Mouse (Mus musculus) adrenal gland (tissue): ENCODE measurements around the gene Atp2c2.

Experiments used
- intact Hi-C: fragments of 180-260 bp; cut with DNase I; formaldehyde crosslinking; loops from one replicate; pipeline ENCODE4 v1.15.1; 2025
- long read RNA-seq, 2 experiments: library from polyadenylated mRNA; unstranded; transcript quantifications; one replicate each; pipeline ENCODE4 v2.0.0; 2020; ENCODE audit warnings: borderline replicate concordance in 1 of 2; ENCODE audit not compliant: insufficient replicate concordance in 1 of 2

The Atp2c2 gene
- long read RNA-seq, experiment 1, partial matches to known transcripts: 1 of 1 reads
- long read RNA-seq, experiment 1, other reads (novel, unspliced or antisense): 0 of 1 reads
- long read RNA-seq, experiment 2: 0 reads

- intact Hi-C loops: loop anchor here (5.0 kb wide), 1 partner anchor 43 kb away; no protein-coding TSS in a partner anchor
These were observed at the start of gene Atp2c2 for GRCm38 (mm10) chr8:119699549-119700134. Gene Atp2c2 (plus strand): TSS chr8:119700009.

DNA sequence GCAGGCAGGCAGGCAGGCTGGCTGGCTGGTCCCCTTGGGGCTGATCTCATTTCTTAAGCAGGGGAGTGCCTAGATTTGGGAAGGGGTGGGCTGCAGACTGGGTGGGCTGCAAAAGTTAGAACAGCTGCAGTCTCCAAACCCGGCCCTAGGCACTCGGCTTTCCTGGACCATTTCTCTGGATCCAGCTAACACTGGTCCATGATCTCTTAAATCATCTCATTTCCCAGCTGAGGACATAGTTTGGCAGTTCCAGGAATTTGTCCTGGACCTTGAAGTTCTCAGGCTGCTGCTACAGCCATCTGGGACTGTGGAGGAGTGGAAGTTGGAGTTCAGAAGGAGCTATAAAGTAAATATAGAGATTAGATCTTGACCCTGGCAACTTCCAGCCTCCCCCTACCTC, 48.5 kb upstream of the Atp2c2 start:
- intact Hi-C loops: no loop called here

DNA sequence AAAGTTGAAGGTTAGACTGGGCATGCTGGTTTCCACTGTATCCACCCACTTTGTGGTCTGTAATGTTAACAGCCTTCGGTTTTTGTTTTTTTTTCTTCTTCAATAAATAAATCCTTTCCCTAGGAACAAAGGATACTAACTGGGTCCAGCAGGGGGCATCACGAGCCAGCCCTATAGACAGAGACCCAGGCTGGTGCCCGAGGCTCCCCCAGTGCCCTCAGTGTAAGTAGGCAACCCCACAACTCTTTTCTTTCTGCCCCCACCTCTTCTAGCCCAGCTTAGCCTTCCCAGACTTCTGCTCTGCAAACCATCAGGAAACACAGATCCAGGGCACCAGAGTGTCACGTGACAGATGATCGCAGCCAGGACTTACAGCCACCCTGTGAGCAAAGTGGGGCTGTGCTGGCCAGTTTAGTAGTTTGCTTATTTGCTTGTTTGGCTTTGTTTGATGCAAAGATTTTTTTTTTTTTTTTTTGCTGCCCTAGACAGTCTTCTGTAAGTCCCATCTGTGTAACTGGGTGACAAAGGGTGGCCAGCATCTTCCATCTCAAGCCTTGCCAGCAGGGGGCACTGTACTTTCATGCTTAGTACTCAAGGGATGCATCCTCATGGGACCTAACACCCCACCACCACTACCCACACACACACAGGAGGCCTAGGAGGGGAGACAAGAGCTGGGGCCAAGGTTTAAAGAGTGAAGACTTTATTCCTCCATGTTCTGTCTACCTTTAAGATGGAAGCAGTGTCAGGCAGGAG, 42.9 kb upstream of the Atp2c2 start:
- intact Hi-C loops: no loop called here

DNA sequence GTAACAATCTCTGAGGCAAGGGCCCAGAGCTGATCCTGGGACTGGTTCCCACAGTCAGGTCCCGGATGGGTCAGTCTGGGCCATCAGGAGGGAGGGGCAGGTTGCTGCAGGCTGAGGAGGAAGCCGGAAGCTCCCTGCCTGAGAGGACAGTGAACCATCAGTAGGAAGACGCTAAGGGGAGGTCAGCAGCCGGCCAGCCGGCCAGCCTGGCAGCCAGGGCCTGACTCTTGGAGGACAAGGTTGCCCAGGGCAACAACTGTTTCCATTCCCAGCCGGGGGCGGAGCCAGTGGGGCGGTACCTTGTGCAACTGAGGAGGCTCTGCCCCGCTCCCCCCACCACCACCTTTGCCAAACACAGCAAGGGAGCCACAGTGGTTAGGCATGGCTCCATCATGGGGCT, 38.7 kb upstream of the Atp2c2 start:
- intact Hi-C loops: no loop called here

DNA sequence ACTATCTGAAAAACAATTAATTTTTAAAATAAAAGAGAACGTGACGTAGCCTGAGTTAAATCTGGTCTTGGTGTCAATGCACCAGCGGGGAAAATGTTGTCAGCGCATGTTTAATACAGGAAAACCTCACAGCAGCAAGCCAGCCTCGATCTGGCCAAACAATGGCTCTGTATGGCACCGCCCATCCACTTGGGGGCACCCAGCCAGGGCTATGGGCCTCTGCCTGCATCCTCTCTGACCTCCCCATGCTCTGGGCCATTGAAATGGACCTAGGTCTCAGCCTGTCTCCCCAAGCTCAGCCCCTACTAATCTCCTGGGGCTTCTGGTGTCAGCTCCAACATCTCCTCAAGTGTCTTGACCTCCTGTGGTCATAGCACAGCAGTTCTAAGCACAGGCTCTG, 37.9 kb upstream of the Atp2c2 start:
- intact Hi-C loops: no loop called here

DNA sequence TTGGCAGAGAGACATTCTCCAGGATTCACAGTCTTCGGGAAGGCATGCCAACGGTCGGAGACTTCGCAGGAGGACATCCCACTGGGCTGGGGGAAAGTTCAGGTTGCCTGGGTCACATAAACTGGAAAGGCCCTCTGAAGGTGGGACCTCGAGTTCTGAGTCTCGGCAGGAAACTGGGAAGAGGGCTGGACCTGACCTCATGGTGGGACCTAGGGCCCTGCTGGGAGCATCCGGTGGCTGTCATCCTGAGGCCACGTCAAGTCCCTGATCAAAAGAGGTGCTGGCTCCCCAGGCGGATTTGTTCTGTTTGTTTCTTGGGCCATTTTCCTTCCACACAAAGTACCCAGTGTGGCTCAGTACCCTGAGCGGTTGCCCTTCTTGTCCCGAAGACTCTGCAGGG, 36.4 kb upstream of the Atp2c2 start:
- intact Hi-C loops: no loop called here

DNA sequence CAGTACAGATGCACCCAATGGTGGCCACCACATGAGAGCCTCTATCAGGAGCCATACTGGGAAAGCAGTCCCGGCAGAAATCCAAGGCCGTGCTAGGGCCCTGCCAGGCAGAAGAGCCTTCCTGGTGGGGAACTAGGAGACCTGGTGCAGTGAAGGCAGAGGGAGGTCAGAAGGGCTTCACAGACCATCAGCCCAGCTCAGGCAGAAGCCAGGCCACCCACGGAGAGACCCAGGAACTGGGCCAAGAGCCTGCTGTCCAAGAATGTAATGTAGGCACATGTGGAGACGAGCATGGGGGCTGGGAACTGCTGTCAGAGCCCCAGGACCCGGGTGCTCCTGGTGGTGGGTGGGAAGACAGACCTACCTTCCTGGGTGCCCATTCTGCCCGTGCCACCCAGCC, 34.5 kb upstream of the Atp2c2 start:
- intact Hi-C loops: no loop called here

DNA sequence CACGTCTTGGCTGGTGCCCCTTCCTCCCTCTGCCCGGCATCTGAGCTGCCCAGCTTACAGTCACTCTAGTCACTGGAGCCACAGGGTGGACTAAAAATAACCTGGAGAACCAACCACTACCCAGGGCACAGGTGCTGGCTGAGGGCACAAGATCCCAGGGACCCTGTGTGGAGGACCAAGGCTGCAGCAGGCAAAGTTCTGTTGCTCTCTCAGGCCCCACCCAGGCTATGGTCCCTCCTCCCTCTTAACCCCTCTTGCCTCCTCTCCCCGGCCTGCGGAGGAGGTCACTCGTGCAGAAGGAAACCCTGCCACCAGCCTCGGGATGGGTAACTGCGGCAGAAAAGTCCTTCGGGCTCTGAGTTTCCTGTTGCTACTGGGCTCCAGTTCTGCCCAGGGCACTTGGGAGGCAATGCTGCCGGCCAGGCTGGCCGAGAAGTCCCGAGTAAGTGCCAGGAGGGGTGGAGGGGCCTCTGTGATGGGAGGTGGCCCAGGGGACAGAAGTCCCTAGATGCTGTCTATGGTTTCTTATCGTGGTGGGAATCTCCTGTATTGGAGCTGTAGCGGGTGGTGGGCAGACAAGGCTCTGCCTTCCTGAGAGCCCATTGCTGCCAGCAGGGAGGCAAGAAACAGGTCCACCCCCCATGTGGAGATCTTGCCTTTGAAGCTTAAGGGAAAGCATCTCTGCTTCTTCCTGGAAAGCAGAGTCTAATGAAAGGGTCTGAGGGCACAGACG, 33.4 kb upstream of the Atp2c2 start, which contains the start of gene Wfdc1:
Wfdc1 (plus strand) TSS at position 147 of the 733 bp plus-strand sequence.
- intact Hi-C loops: no loop called here

DNA sequence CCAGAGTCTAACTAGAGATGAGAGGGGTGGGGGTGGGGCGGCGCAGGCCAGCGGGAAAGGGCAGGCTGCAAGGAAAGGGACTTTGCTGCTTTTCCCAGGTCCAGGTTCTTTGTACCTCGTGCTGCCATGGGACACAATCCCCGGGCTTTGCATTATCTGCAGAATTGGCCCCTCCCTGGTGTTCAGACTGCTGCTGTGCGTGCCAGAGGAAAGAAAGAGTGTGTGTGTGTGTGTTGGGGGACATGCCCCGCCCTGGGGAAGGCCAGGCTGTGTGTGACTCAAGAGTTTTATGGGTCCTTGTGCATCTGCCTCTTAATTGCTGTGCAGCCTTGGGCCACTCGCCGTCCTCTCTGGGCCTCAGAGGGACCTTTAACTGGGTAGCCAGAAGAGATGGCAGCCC, 31.4 kb upstream of the Atp2c2 start:
- intact Hi-C loops: no loop called here

GRCm38 (mm10) chr8:119669284-119669683, 30.5 kb upstream of the Atp2c2 start:
- intact Hi-C loops: no loop called here

GRCm38 (mm10) chr8:119670419-119671091, 29.3 kb upstream of the Atp2c2 start:
- intact Hi-C loops: loop anchor here (5.0 kb wide), 1 partner anchor 218 kb away; no protein-coding TSS in a partner anchor

- intact Hi-C loops: loop anchor here (5.0 kb wide), 1 partner anchor 222 kb away; no protein-coding TSS in a partner anchor
These were observed 25.7 kb upstream of the Atp2c2 start for GRCm38 (mm10) chr8:119673976-119674555.

DNA sequence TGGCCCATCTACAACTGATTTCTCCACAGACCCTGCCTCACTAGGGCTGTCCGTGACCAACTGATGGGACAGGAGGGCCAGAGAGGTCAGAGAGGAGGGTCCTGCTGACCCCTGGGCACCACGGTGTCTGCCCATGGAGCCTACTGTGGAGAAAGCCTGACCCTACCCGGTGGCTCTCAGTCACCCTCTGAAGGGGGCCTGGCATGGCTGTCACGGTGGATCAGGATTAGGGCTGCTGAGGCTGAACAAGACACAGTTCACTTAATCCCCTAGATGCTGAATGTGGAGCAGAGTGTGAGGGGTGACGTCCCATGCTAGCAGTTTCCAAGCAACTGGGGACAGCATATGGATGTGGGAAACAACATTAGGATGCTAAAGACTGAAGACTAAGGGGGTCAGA, 24.4 kb upstream of the Atp2c2 start:
- intact Hi-C loops: loop anchor here (5.0 kb wide), 2 partner anchors 88 to 153 kb away; no protein-coding TSS in a partner anchor

GRCm38 (mm10) chr8:119676389-119676788, 23.4 kb upstream of the Atp2c2 start:
- intact Hi-C loops: loop anchor here (5.0 kb wide), 2 partner anchors 89 to 154 kb away; no protein-coding TSS in a partner anchor

DNA sequence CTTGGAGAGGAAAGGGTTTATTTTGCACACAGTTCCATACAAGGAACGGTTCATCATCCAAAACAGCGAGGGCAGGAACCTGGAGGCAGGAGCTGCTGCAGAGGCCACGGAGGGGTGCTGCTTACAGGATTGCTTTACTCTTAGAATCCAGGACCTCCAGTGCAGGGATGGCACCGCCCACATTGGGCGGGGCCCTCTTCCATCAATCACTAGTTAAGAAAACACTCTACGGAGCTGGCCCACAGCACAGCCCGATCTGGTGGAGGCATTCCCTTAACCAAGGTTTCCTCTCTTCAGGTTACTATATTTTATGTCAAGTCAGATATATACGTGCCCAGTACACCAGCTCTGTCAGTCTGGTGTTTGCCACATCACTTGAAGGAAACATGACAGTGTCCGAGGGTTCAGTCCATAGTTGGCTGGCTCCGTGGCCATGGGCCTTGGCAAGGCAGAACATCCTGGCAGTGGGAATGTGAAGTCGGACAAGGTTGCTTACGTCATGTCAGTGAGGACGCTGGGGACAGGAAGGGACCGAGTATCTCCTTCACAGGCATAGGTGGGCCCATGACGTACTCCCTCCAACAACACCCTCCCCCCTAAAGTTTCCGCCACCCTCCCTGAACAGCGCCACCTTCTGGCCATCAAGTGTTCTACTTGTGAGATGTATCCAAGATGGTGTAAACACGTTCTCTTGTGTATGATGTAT, 21.5 kb upstream of the Atp2c2 start:
- intact Hi-C loops: loop anchor here (5.0 kb wide), 2 partner anchors 91 to 156 kb away; no protein-coding TSS in a partner anchor

GRCm38 (mm10) chr8:119679184-119679583, 20.6 kb upstream of the Atp2c2 start:
- intact Hi-C loops: loop anchor here (5.0 kb wide), 2 partner anchors 92 to 157 kb away; no protein-coding TSS in a partner anchor

GRCm38 (mm10) chr8:119690602-119691001, 9.2 kb upstream of the Atp2c2 start:
- intact Hi-C loops: no loop called here

- intact Hi-C loops: no loop called here
These were observed 7.8 kb upstream of the Atp2c2 start for GRCm38 (mm10) chr8:119691989-119692388.

DNA sequence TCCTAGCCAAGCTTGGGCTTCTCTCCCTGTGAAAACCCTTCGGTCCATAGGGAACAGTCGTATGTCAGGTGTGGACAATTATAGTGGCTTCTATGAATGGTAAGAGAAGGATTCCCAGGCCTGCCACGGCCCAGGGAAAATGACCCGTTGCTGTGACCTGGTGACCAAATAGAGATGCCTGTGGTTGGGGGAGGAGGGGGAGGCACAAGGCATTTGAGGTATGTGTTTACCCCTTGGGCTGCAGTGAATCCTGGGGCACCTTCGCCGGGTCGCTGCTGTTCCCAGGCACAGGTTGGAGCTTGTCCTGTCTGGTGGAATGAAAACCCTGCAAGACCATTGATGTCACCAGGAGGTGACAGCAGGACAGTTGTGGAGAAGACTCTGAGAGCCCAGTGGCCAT, 5.1 kb upstream of the Atp2c2 start:
- intact Hi-C loops: no loop called here

DNA sequence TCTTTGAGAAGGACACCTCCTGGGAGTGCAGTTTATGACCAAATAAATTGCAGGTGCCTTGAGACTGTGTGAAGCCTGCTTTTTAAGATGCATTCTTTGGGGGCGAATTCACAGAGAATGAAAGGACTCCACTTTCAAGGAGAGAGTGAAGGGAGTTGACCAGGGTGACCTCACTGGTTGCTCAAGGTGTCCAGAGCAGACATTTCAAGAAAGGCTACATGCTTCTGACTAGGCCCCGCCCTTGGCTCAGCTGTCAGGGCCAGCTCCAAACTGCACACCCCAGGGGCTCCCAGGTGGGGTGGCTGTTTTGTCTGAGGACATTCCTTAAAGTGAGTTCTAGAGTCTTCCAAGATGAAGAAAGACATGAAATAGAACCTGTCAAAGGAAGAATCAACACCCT, 2.6 kb upstream of the Atp2c2 start:
- intact Hi-C loops: no loop called here
